ENCODE assay signal across 14 mouse cellular contexts in the genomic region with DNA sequence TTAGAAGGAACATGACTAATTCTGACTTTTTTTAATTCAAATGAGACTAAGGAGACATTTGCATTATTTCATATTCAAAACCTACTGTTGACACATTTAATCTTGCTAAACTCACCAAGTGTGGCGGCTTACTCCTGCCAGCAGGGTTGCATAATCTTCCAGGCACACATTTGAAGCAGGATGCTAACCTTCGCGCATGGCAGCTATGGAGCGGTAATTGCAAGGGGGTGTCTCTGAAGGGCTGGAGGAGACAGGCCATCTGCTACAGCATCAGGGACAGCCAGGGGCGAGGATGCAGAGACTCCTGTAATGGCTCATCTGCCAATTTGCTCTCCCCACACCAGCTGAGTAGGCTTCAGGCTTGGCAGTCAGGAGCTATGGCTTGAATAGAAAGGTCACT.
DNase-seq lines count a peak whose midpoint lies in the region; ATAC-seq lines count a peak whose summit lies in the region.
"Had no signal": no experiment of that assay in that cellular context is flagged by ENCODE, and none has a peak within 500 bp of the region (broad histone marks: within the 10 kb centered on the region; RNA-seq: fewer than 3 reads in every experiment).

No protein-coding gene starts in this region.

- no peak overlapping the region for H3K4me2 ChIP-seq in forebrain, embryonic 15.5 days (replicated peaks)
- no peak overlapping the region for H3K4me2 ChIP-seq in heart, embryonic 12.5 days
- H3K4me2 ChIP-seq: liver, embryonic 15.5 days; neural tube, embryonic 12.5 days; stomach, embryonic 15.5 days had no signal

- ATAC-seq in forebrain, embryonic 15.5 days (replicated peaks): peak; percentile 92
- ATAC-seq in heart, embryonic 12.5 days (ENCODE audit: insufficient number of reproducible peaks, low FRiP score): no peak

- intact Hi-C loops in left cerebral cortex, postnatal 4 days (cut with DNase I): no loop called here

- H3K4me3 ChIP-seq in forebrain, embryonic 15.5 days: no peak overlapping the region
- no peak overlapping the region for H3K4me3 ChIP-seq in forebrain, embryonic 10.5 days
- no peak overlapping the region for H3K4me3 ChIP-seq in heart, embryonic 12.5 days
- H3K4me3 ChIP-seq: liver, embryonic 15.5 days; neural tube, embryonic 12.5 days; stomach, embryonic 15.5 days had no signal

- no peaks in the 10 kb centered on the region for H3K36me3 ChIP-seq in forebrain, embryonic 15.5 days
- H3K36me3 ChIP-seq in forebrain, embryonic 10.5 days (replicated peaks): no peaks in the 10 kb centered on the region
- H3K36me3 ChIP-seq in heart, embryonic 12.5 days: no peaks in the 10 kb centered on the region
- H3K36me3 ChIP-seq: liver, embryonic 15.5 days; neural tube, embryonic 12.5 days; stomach, embryonic 15.5 days had no signal

- H3K4me1 ChIP-seq in forebrain, embryonic 15.5 days: no peaks in the 10 kb centered on the region
- peaks cover 9% of the 10 kb centered on the region for H3K4me1 ChIP-seq in forebrain, embryonic 10.5 days
- H3K4me1 ChIP-seq in heart, embryonic 12.5 days (replicated peaks): no peaks in the 10 kb centered on the region
- H3K4me1 ChIP-seq: liver, embryonic 15.5 days; neural tube, embryonic 12.5 days; stomach, embryonic 15.5 days had no signal

- 67% methylated on average over 5 of the region's 5 CpGs for WGBS in forebrain, embryonic 15.5 days
- 93% methylated on average over 5 of the region's 5 CpGs for WGBS in forebrain, embryonic 10.5 days
- 77% methylated on average over 5 of the region's 5 CpGs for WGBS in heart, embryonic 12.5 days

- H3K27ac ChIP-seq in forebrain, embryonic 15.5 days (replicated peaks): peak overlapping the region; percentile 48; the same call in 1 of the 2 replicates
- no peak overlapping the region for H3K27ac ChIP-seq in forebrain, embryonic 10.5 days
- H3K27ac ChIP-seq in heart, embryonic 12.5 days (ENCODE audit: poor library complexity, severe bottlenecking): no peak overlapping the region
- H3K27ac ChIP-seq: liver, embryonic 15.5 days; neural tube, embryonic 12.5 days; stomach, embryonic 15.5 days had no signal

- DNase-seq in forebrain, embryonic 10.5 days (ENCODE audit: extremely low spot score, low spot score): no peak
- DNase-seq in cerebellum, adult 8-10 months: peak; percentile 57
- DNase-seq in layer of hippocampus, adult 18-20 months (ENCODE audit: low spot score in 2 of 2): peak; percentile 84 to 91
- peak; percentile 70 for DNase-seq in left cerebral cortex, postnatal 4 days
- no peak for DNase-seq in adrenal gland, adult 8-10 months
- DNase-seq in urinary bladder, adult 2 months (ENCODE audit: low spot score): no peak
- DNase-seq: B cell, adult 2 months; gastrocnemius, postnatal 25 days; kidney, adult 11 months had no signal

- no peak overlapping the region for H3K9ac ChIP-seq in forebrain, embryonic 15.5 days (replicated peaks)
- H3K9ac ChIP-seq in heart, embryonic 12.5 days: no peak overlapping the region
- H3K9ac ChIP-seq: liver, embryonic 15.5 days; neural tube, embryonic 12.5 days; stomach, embryonic 15.5 days had no signal

- no peaks in the 10 kb centered on the region for H3K9me3 ChIP-seq in forebrain, embryonic 15.5 days
- no peaks in the 10 kb centered on the region for H3K9me3 ChIP-seq in forebrain, embryonic 10.5 days
- no peaks in the 10 kb centered on the region for H3K9me3 ChIP-seq in heart, embryonic 12.5 days (replicated peaks)
- H3K9me3 ChIP-seq: liver, embryonic 15.5 days; neural tube, embryonic 12.5 days; stomach, embryonic 15.5 days had no signal

- H3K27me3 ChIP-seq in forebrain, embryonic 15.5 days: no peaks in the 10 kb centered on the region
- no peaks in the 10 kb centered on the region for H3K27me3 ChIP-seq in forebrain, embryonic 10.5 days (ENCODE audit: poor library complexity, severe bottlenecking)
- no peaks in the 10 kb centered on the region for H3K27me3 ChIP-seq in heart, embryonic 12.5 days (replicated peaks)
- H3K27me3 ChIP-seq: liver, embryonic 15.5 days; neural tube, embryonic 12.5 days; stomach, embryonic 15.5 days had no signal

Comparison
In these comparisons a context has a peak if more than half of its experiments do, and no peak if none do; other contexts are left out.
1. DNase-seq: peak in cerebellum, adult 8-10 months (single experiment), layer of hippocampus, adult 18-20 months (2 of 2) and left cerebral cortex, postnatal 4 days (single experiment); none in forebrain, embryonic 10.5 days (single experiment), adrenal gland, adult 8-10 months (single experiment) and urinary bladder, adult 2 months (single experiment).